Mouse (Mus musculus) 416B (cell line): ENCODE results near the gene Tbcb.
A peak's percentile ranks its signal among the peaks of the same experiment; 100 is the strongest.
"Not testable (repeated sequence)": the region's sequence is repeated elsewhere in the genome, so short reads cannot be mapped to it uniquely, and the experiment has no call there.

ENCODE experiments used
- DNase-seq: peaks from one replicate; pipeline ENCODE4 v3.0.0; 2011; ENCODE audit warnings: low read depth

The Tbcb gene

GRCm38 (mm10) chr7:30193581-30194100 lies 38.4 kb downstream of the Tbcb start:
- DNase-seq: peak; percentile 89

- no peak for DNase-seq
Observed at GRCm38 (mm10) chr7:30193013-30193412, 39.1 kb downstream of the Tbcb start.

- no peak for DNase-seq
Observed at GRCm38 (mm10) chr7:30192088-30192487, 40.0 kb downstream of the Tbcb start.

DNA sequence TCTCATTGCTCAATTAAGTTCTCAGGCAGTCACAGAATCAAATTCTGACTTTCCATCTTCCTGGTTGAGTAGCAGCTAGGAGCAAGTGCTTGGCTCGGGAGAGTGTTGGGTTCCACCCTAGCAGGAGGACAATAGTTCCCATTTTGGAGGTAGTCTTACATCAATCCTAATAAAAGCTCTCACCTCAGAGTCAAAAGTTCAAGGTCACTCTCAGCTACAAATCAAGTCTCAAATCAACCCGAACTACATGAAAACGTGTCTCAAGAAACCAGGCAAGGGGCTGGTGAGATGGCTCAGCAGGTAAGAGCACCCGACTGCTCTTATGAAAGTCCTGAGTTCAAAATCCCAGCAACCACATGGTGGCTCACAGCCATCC lies 43.0 kb downstream of the Tbcb start:
- DNase-seq: no peak

DNA sequence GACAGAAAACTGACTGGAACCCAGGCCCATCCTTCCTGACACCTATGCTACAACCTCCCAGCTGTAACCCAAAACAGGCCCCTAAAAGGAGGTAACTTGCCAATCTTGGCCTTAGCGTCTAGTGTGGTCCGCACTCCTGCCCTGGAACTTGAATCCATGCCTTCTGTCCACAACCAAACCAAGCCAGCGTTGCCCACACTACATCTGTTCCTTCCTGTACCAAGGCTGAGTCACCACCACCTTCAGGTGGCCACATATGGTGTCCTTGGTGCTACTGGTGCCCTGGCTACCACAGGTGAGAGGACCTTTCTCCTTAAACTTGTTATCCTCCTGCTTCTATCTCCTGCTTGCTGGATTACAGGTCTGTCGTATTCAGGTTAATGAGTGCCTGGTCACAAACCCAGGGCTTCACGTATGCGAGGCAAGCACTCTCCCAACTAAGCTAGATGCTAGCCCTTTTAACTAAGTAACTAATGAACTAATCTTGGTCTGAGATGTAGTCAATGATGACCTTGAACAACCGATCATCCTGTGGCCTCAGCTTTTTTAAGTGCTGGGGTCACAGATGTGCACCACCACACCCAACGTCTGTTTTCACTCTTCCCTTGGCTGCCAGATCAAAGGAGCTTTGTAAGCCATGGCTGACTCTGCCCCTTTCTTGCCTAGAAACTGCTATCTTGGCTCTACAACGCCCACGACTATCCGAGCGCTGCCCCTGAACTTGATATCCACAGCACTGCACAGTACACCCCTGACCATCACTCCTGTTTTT lies 43.5 kb downstream of the Tbcb start:
- DNase-seq: no peak

DNA sequence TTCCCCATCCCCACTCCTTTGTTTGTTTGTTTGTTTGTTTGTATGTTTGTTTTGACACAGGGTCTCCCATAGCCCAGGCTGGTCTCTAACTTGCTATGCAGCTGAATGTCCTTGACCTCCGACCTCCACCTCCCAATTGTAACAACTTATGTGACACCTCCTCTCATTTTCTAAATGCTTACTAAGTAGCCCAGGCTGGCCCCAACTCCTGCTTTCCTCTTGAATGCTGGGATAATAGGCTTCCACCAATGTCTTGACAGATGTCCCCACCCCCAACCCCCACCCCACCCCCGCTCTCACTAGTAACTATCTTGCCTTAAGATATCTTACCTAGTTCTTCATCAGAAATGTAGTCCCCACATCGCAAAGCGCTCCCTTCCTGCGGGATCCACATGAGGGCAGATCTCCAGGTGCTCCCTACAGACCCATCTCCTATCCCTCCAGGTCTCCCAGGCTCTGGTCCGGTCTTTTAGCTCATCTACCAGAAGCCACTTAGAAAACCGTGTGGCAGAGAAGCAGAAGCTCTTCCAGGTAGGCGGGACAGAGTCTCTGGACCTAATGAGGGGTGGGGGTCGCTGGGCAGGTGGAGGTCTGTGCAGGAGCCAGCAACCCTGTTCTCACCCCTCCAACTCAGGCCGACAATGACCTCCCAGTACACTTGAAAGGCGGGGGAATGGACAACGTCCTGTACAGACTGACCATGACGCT lies 47.3 kb downstream of the Tbcb start:
- DNase-seq: no peak

DNA sequence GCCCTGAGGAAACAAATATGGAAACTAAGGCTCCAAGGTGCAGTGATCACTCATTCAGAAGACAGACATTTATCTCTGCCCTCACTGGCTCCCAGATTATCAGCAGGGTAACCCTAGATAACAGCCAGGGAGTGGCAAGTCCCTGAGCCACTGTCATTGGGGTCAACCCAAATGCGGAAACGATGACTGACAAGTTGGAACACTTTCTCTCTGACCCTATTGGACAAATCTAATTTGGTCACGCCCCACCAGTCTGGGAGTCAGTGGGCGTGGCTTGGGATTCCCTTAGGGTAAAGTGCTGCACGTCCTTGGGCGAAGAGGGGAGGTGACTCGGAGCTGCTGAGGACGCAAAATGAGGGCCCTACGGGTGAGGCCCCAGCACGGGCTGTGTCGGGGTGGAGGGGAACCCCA lies 48.2 kb downstream of the Tbcb start, which contains the start of gene Cox7a1:
TSS of gene Cox7a1 (plus strand) at position 266 of the 411 bp plus-strand sequence.
- DNase-seq: peak; percentile 98

GRCm38 (mm10) chr7:30183189-30183588 lies 48.9 kb downstream of the Tbcb start:
- DNase-seq: not testable (repeated sequence)

DNA sequence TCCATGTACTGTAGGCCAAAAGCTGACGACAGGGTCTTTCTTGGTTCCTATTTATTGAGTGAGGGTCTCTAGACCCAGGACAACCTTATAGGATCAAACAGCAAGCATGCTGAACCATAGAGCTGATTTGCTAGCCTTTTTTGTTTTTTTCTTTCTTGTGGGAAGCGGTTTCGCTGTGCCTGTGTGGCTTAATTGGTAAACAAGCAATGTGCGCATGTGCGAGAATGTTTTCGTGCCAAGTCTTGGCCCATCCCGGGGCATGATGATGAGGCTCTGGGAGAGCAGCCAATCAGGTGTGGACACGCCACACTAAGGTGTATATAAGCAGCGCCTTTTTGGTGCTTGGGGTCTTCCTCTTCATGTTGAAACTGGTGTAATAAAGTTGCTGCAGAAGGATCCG lies 50.1 kb downstream of the Tbcb start:
- DNase-seq: not testable (repeated sequence)

- peak; percentile 83 for DNase-seq
Observed at GRCm38 (mm10) chr7:30181308-30181707, 50.8 kb downstream of the Tbcb start.

DNA sequence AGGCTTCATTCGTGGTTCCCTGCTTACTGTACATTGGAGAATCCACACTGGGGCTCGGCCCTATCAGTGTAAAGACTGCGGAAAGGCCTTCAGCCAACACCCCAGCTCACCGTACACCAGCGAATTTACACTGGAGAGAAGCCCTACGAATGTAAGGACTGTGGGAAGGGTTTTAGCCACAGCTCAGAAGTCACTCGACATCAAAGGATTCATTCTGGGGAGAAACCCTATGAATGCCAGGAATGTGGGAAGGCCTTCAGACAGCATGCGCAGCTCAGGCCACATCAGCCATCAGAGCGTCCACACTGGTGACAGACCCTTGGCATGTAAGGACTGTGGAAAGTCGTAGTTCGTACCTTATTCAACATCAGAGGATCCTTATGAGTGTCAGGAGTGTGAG lies 53.8 kb downstream of the Tbcb start:
- no peak for DNase-seq

- DNase-seq: no peak
Observed at GRCm38 (mm10) chr7:30176474-30176873, 55.6 kb downstream of the Tbcb start.
